Mouse (Mus musculus): Measurements from ENCODE around the gene Lrp6. TPM values are rescaled to one million over a fixed set of nuclear protein-coding genes. Genes with fewer than 3 reads are reported as not detected.

Gene Lrp6
- total RNA-seq, 4 experiments from 2014 or later = 35.7 to 50.1 (median 41.2) TPM

Other genes starting within 250 kb of the Lrp6 start
- not detected for gene Bcl2l14, start 170.6 kb downstream of the Lrp6 start, total RNA-seq (2022)
- gene Mansc1, start 65.5 kb upstream of the Lrp6 start, total RNA-seq (2022) = 1 to 10 TPM in 1 of 4 experiments, under 1 TPM in 3; 0.46 to 1.0 (median 0.75) TPM
- 10 to 100 TPM; 16.8 to 18.8 (median 17.4) TPM for gene Borcs5, start 72.5 kb upstream of the Lrp6 start, total RNA-seq (2022)
- 10 to 100 TPM; 14.4 to 18.5 (median 15.8) TPM for gene Dusp16, start 225.7 kb upstream of the Lrp6 start, total RNA-seq (2022)

Measured in gastrocnemius, adult 8-10 months (tissue).